Mouse (Mus musculus) heart, postnatal 36 days (tissue): ENCODE measurements around the gene Lefty2. TPM values are rescaled to one million over a fixed set of nuclear protein-coding genes. Genes with fewer than 3 reads are reported as not detected.
A peak's percentile ranks its signal among the peaks of the same experiment; 100 is the strongest.
"Not testable (repeated sequence)": the region's sequence is repeated elsewhere in the genome, so short reads cannot be mapped to it uniquely, and the experiment has no call there.

ENCODE experiments used
- DNase-seq, 2 experiments: peaks; one replicate each; pipeline ENCODE4 v3.0.0; 2021 to 2022
- intact Hi-C: fragments of 180-260 bp; cut with DNase I; formaldehyde crosslinking; loops from one replicate; pipeline ENCODE4 v1.15.1; 2025
- total RNA-seq, 2 experiments: library from RNA; stranded (reverse); gene quantifications; 2 replicates each; pipeline ENCODE4 v1.2.3; 2021

The Lefty2 gene
- total RNA-seq, 2 experiments from 2014 or later: not detected

DNA sequence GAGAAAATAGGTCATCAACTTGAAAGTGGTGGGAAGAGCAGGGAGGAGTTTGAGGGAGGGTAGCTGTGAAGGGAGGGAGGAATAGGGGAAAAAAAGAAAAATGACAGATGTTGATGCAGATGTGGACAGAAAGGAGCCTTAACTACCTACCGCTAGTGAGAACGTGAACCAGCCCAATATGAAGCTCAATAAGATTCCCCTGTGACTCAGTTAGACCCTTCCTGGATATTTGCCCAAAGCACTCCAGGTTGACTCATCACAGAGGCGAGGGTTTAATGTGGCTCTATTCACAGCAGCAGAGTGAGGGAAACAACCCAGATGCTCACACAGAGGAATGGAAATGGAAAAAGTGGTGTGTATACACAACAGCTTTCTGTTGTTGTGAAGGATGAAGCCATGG, 38.2 kb downstream of the Lefty2 start:
- intact Hi-C loops: no loop called here
- no peak for DNase-seq

- intact Hi-C loops: no loop called here
- no peak for DNase-seq
Measured at GRCm38 (mm10) chr1:180933659-180934058, 40.8 kb downstream of the Lefty2 start.

DNA sequence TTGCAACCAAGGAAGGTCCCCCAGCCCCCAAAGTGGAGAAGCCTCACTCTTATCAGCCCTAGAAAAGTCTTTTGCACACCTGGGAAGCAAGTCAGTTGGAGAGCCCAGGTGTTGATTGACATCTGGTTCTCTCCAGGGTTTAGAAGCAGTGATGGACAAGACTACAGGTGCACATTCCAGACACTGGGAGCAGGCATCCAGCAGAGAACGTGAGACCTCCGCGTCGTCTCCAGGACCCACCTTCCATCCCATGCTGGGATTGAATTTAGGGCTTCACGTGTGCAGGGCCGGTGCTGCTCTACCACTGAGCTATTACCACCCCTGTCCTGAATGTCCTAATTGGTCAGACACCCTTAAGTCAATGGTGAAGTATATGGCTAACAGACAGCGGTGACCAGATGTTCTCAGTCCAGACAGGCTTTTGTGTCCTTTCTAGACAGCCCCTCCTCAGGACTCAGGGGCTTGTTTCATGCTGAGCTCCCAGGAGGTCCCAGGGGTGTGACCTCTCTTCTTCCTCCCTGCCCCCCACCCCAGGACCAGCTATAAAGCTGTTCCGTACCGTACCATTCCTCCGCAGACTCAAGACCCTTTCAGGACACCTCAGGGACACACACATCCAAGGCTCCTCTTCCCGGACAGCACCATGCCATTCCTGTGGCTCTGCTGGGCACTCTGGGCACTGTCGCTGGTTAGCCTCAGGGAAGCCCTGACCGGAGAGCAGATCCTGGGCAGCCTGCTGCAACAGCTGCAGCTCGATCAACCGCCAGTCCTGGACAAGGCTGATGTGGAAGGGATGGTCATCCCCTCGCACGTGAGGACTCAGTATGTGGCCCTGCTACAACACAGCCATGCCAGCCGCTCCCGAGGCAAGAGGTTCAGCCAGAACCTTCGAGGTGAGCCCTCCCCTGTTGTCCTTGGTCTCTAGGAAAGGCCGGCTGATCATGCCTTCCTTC, 41.8 kb downstream of the Lefty2 start, which contains the start of gene Lefty1:
Gene Lefty1 (plus strand): TSS at position 556 of the 953 bp plus-strand sequence.
- no peak for DNase-seq
- intact Hi-C loops: no loop called here

DNA sequence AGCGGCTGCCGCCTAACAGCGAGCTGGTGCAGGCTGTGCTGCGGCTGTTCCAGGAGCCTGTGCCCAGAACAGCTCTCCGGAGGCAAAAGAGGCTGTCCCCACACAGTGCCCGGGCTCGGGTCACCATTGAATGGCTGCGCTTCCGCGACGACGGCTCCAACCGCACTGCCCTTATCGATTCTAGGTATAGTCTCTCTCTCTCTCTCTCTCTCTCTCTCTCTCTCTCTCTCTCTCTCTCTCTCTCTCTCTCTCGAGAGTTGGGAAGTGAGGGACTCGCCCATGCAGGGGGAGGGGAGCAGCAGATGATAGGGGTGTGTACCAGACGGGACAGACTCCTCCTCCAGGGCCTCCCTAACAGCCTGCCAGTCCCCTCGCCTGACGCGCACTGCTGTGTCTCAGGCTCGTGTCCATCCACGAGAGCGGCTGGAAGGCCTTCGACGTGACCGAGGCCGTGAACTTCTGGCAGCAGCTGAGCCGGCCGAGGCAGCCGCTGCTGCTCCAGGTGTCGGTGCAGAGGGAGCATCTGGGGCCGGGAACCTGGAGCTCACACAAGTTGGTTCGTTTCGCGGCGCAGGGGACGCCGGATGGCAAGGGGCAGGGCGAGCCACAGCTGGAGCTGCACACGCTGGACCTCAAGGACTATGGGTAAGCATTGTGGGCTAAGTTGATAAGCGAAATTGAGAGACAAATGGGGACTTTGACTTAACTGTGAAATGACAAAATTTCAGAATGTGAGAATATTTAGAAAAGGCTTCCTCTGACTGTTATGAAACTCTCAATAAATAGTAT, 43.9 kb downstream of the Lefty2 start:
- peak in 1 of 2 experiments; percentile 41 for DNase-seq
- intact Hi-C loops: not testable (repeated sequence)

- DNase-seq, intact Hi-C loops: not testable (repeated sequence)
Measured at GRCm38 (mm10) chr1:180937631-180938030, 44.7 kb downstream of the Lefty2 start.

- DNase-seq, intact Hi-C loops: not testable (repeated sequence)
Measured at GRCm38 (mm10) chr1:180938781-180939180, 45.9 kb downstream of the Lefty2 start.

GRCm38 (mm10) chr1:180940776-180941460, 48.0 kb downstream of the Lefty2 start:
- no peak for DNase-seq
- intact Hi-C loops: no loop called here

- DNase-seq: peak in 1 of 2 experiments; percentile 46
- intact Hi-C loops: loop anchor here (2.0 kb wide), 1 partner anchor 33 kb away; no protein-coding TSS in a partner anchor
Measured at GRCm38 (mm10) chr1:180941726-180942125, 48.8 kb downstream of the Lefty2 start.

DNA sequence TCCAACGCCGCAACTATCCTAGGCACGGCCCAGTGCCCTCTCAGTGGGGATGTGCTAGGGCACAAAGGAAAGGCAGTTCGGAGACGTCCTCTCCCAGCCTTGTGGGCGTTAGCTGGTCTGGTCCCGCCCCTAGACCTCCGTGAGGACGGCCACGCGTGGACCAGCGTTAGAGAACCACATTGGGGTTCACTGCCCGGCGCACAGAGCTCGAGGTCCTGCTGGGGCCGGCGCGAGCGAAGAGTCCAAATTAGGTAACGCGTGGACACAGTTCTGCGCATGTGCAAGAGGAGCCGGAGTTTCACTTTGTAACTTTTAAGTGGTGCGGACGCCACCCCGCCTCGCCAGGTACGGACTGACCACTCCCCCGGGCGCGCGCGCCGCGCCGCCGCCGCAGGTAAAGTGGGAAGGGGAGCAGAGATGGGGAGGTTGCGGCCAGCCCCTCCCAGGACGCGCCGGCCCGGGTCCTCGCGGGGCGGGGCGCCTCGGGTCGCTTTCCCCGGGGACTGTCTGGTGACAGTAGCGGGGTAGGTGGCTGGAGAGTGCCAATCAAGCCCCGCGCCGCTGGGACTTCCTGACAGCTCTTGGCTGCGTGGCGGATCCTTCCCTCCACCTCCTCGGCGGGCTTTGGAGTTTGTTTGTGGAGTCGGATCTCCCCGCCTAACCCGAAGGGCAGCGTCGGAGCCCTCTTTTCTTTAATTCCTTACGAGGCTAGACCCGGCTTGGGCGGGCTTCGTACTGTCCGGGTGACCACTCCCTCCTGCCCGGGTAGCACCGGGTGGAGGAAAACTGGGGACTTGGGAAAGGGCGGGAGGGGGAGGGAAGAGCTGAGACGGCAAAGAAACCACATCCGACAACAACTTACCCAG, 49.5 kb downstream of the Lefty2 start, which contains the start of gene Tmem63a:
Gene Tmem63a (plus strand): TSS at position 179 of the 866 bp plus-strand sequence.
- intact Hi-C loops: loop anchor here (2.0 kb wide), 1 partner anchor 32 kb away; no protein-coding TSS in a partner anchor
- DNase-seq: peak; percentile 78 to 86

- intact Hi-C loops: loop anchor here (2.0 kb wide), 1 partner anchor 32 kb away; no protein-coding TSS in a partner anchor
- peak; percentile 28 to 49 for DNase-seq
Measured at GRCm38 (mm10) chr1:180943032-180943644, 50.2 kb downstream of the Lefty2 start.

GRCm38 (mm10) chr1:180943896-180944295, 51.0 kb downstream of the Lefty2 start:
- intact Hi-C loops: loop anchor here (2.0 kb wide), 1 partner anchor 31 kb away; no protein-coding TSS in a partner anchor
- DNase-seq: no peak

DNA sequence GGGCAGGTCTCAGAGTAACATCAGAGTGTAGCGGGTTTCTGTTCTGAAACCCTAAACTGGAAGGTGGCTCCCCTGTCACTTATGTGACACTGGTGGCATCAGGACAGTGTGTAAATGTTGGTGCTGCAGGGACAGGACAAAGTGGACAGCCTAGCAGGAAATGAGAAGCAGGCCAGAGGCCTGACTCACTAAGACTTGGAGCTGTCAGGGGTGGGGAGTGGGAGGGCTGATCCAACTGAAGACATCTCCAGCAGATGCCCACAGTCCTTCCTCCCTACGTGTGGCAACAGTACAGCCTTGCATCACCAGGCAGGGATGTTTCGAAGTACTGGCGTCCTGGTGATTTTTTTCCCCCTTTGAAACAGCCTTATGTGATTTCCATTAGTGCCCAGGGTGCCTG, 51.6 kb downstream of the Lefty2 start:
- intact Hi-C loops: no loop called here
- no peak for DNase-seq

- DNase-seq: peak; percentile 46 to 61
- intact Hi-C loops: no loop called here
Measured at GRCm38 (mm10) chr1:180945001-180945980, 52.4 kb downstream of the Lefty2 start.

DNA sequence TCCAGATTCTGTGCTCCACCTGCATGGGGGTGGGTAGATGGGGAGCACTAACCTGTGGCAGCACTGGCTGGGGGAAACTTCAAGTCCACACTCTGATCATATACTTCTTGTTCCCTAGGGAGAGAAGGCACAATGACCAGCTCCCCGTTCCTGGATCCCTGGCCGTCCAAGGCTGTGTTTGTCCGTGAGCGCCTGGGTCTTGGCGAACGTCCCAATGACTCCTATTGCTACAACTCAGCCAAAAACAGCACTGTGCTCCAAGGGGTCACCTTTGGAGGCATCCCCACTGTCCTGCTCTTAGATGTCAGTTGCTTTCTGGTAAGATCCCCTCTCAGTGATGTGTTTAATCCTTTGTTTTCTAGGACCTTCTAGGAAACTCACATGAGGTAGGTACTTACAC, 53.5 kb downstream of the Lefty2 start:
- intact Hi-C loops: no loop called here
- no peak for DNase-seq
